Mouse (Mus musculus): Measurements from ENCODE around the gene Dnm3. TPM values are rescaled to one million over a fixed set of nuclear protein-coding genes. Genes with fewer than 3 reads are reported as not detected.

Dnm3 gene
- total RNA-seq, 1 experiment, result 0.49 TPM

- no peaks in the 10 kb centered on the region for H3K4me1 ChIP-seq (ENCODE audit: control insufficient read depth in 2 of 2, insufficient read depth in 2 of 2, low read length in 2 of 2, poor library complexity in 1 of 2)
- H3K9ac ChIP-seq (ENCODE audit: insufficient read depth, low read depth, low read length, poor library complexity, severe bottlenecking), result no peak overlapping the region
- no peak for TF ChIP-seq ZC3H11A (IDR thresholded peaks at IDR 0.05; ENCODE audit: borderline replicate concordance, low read depth, low read length)
- TF ChIP-seq CHD2 (IDR thresholded peaks at IDR 0.05; ENCODE audit: low read depth, low read length), result no peak
- no peak for TF ChIP-seq HCFC1 (IDR thresholded peaks at IDR 0.05; ENCODE audit: borderline replicate concordance, insufficient read depth, low read length)
- no peak for TF ChIP-seq ZNF384 (IDR thresholded peaks at IDR 0.05; ENCODE audit: low read depth, low read length)
- no peak for TF ChIP-seq MAFK (IDR thresholded peaks at IDR 0.05; ENCODE audit: insufficient read depth, low read depth, low read length)
- H3K9me3 ChIP-seq (ENCODE audit: control insufficient read depth, insufficient read depth, low read depth, low read length), result no peaks in the 10 kb centered on the region
- no peak overlapping the region for H3K4me3 ChIP-seq (ENCODE audit: insufficient read depth in 1 of 2, low read depth in 1 of 2, low read length in 2 of 2, poor library complexity in 1 of 2, severe bottlenecking in 1 of 2)
- no peak for DNase-seq (ENCODE audit: low read depth, low spot score)
- H3K36me3 ChIP-seq (ENCODE audit: control insufficient read depth, insufficient read depth, low read length, poor library complexity, severe bottlenecking), result no peaks in the 10 kb centered on the region
- in situ Hi-C loops (cut with MboI; ENCODE audit: low sequenced_read_pairs in 2 of 2, unreplicated experiment in 2 of 2), result no loop called here
- no peak overlapping the region for H3K27ac ChIP-seq (ENCODE audit: insufficient read depth, low read depth, low read length, poor library complexity, severe bottlenecking)
Observed at GRCm38 (mm10) chr1:162077454-162077853, 400.4 kb downstream of the Dnm3 start.

GRCm38 (mm10) chr1:162076581-162077001, 401.2 kb downstream of the Dnm3 start:
- no peaks in the 10 kb centered on the region for H3K4me1 ChIP-seq (ENCODE audit: control insufficient read depth in 2 of 2, insufficient read depth in 2 of 2, low read length in 2 of 2, poor library complexity in 1 of 2)
- TF ChIP-seq ZNF384 (IDR thresholded peaks at IDR 0.05; ENCODE audit: low read depth, low read length) (no peak), ZC3H11A (IDR thresholded peaks at IDR 0.05; ENCODE audit: borderline replicate concordance, low read depth, low read length) (no peak), CHD2 (IDR thresholded peaks at IDR 0.05; ENCODE audit: low read depth, low read length) (no peak), HCFC1 (IDR thresholded peaks at IDR 0.05; ENCODE audit: borderline replicate concordance, insufficient read depth, low read length) (no peak)
- no peaks in the 10 kb centered on the region for H3K36me3 ChIP-seq (ENCODE audit: control insufficient read depth, insufficient read depth, low read length, poor library complexity, severe bottlenecking)
- H3K4me3 ChIP-seq (ENCODE audit: insufficient read depth in 1 of 2, low read depth in 1 of 2, low read length in 2 of 2, poor library complexity in 1 of 2, severe bottlenecking in 1 of 2), result no peak overlapping the region
- H3K27ac ChIP-seq (ENCODE audit: insufficient read depth, low read depth, low read length, poor library complexity, severe bottlenecking), result no peak overlapping the region
- DNase-seq (ENCODE audit: low read depth, low spot score), result no peak
- no peak overlapping the region for H3K9ac ChIP-seq (ENCODE audit: insufficient read depth, low read depth, low read length, poor library complexity, severe bottlenecking)
- no peaks in the 10 kb centered on the region for H3K9me3 ChIP-seq (ENCODE audit: control insufficient read depth, insufficient read depth, low read depth, low read length)
- in situ Hi-C loops (cut with MboI; ENCODE audit: low sequenced_read_pairs in 2 of 2, unreplicated experiment in 2 of 2), result no loop called here

- no peak overlapping the region for H3K9ac ChIP-seq (ENCODE audit: insufficient read depth, low read depth, low read length, poor library complexity, severe bottlenecking)
- no peaks in the 10 kb centered on the region for H3K4me1 ChIP-seq (ENCODE audit: control insufficient read depth in 2 of 2, insufficient read depth in 2 of 2, low read length in 2 of 2, poor library complexity in 1 of 2)
- H3K27ac ChIP-seq (ENCODE audit: insufficient read depth, low read depth, low read length, poor library complexity, severe bottlenecking), result no peak overlapping the region
- H3K9me3 ChIP-seq (ENCODE audit: control insufficient read depth, insufficient read depth, low read depth, low read length), result no peaks in the 10 kb centered on the region
- no peaks in the 10 kb centered on the region for H3K36me3 ChIP-seq (ENCODE audit: control insufficient read depth, insufficient read depth, low read length, poor library complexity, severe bottlenecking)
- DNase-seq (ENCODE audit: low read depth, low spot score), result no peak
- no peak for TF ChIP-seq CHD2 (IDR thresholded peaks at IDR 0.05; ENCODE audit: low read depth, low read length)
- TF ChIP-seq HCFC1 (IDR thresholded peaks at IDR 0.05; ENCODE audit: borderline replicate concordance, insufficient read depth, low read length), result no peak
- no peak for TF ChIP-seq ZC3H11A (IDR thresholded peaks at IDR 0.05; ENCODE audit: borderline replicate concordance, low read depth, low read length)
- TF ChIP-seq ZNF384 (IDR thresholded peaks at IDR 0.05; ENCODE audit: low read depth, low read length), result no peak
- TF ChIP-seq MAFK (IDR thresholded peaks at IDR 0.05; ENCODE audit: insufficient read depth, low read depth, low read length), result no peak
- in situ Hi-C loops (cut with MboI; ENCODE audit: low sequenced_read_pairs in 2 of 2, unreplicated experiment in 2 of 2), result no loop called here
- H3K4me3 ChIP-seq (ENCODE audit: insufficient read depth in 1 of 2, low read depth in 1 of 2, low read length in 2 of 2, poor library complexity in 1 of 2, severe bottlenecking in 1 of 2), result no peak overlapping the region
Observed at GRCm38 (mm10) chr1:162075831-162076230, 402.0 kb downstream of the Dnm3 start.

- no peak for TF ChIP-seq HCFC1 (IDR thresholded peaks at IDR 0.05; ENCODE audit: borderline replicate concordance, insufficient read depth, low read length)
- no peak for TF ChIP-seq CHD2 (IDR thresholded peaks at IDR 0.05; ENCODE audit: low read depth, low read length)
- TF ChIP-seq ZNF384 (IDR thresholded peaks at IDR 0.05; ENCODE audit: low read depth, low read length), result no peak
- TF ChIP-seq MAFK (IDR thresholded peaks at IDR 0.05; ENCODE audit: insufficient read depth, low read depth, low read length), result no peak
- TF ChIP-seq ZC3H11A (IDR thresholded peaks at IDR 0.05; ENCODE audit: borderline replicate concordance, low read depth, low read length), result no peak
- Histone ChIP-seq H3K4me1 (ENCODE audit: control insufficient read depth in 2 of 2, insufficient read depth in 2 of 2, low read length in 2 of 2, poor library complexity in 1 of 2) (no peaks in the 10 kb centered on the region), H3K27ac (ENCODE audit: insufficient read depth, low read depth, low read length, poor library complexity, severe bottlenecking) (no peak overlapping the region), H3K4me3 (ENCODE audit: insufficient read depth in 1 of 2, low read depth in 1 of 2, low read length in 2 of 2, poor library complexity in 1 of 2, severe bottlenecking in 1 of 2) (no peak overlapping the region), H3K36me3 (ENCODE audit: control insufficient read depth, insufficient read depth, low read length, poor library complexity, severe bottlenecking) (no peaks in the 10 kb centered on the region), H3K9me3 (ENCODE audit: control insufficient read depth, insufficient read depth, low read depth, low read length) (no peaks in the 10 kb centered on the region), H3K9ac (ENCODE audit: insufficient read depth, low read depth, low read length, poor library complexity, severe bottlenecking) (no peak overlapping the region)
- DNase-seq (ENCODE audit: low read depth, low spot score), result no peak
- in situ Hi-C loops (cut with MboI; ENCODE audit: low sequenced_read_pairs in 2 of 2, unreplicated experiment in 2 of 2), result no loop called here
Observed at GRCm38 (mm10) chr1:162075416-162075815, 402.4 kb downstream of the Dnm3 start.

Data from ES-E14 (cell line).